Mouse (Mus musculus) thymus, adult 2 months (tissue): ENCODE measurements around the gene Nostrin. TPM values are rescaled to one million over a fixed set of nuclear protein-coding genes. Genes with fewer than 3 reads are reported as not detected.

Source experiments
- DNase-seq: peaks from one replicate; pipeline ENCODE4 v3.0.0; 2021
- H3K27ac ChIP-seq: fragments of 200-500 bp; 2 replicates; pipeline ENCODE4 v1.5.1; 2012; ENCODE audit warnings: low read length, control low read depth; ENCODE audit not compliant: control insufficient read depth, insufficient read depth
- H3K27me3 ChIP-seq: fragments of 200-500 bp; 2 replicates; pipeline ENCODE4 v1.6.1; 2012; ENCODE audit warnings: mild to moderate bottlenecking, low read length, moderate library complexity, mixed read lengths; ENCODE audit not compliant: control insufficient read depth, insufficient read depth
- H3K36me3 ChIP-seq: fragments of 200-500 bp; 2 replicates; pipeline ENCODE4 v1.6.1; 2012; ENCODE audit warnings: mild to moderate bottlenecking, low read length, moderate library complexity; ENCODE audit not compliant: control insufficient read depth, insufficient read depth
- H3K4me1 ChIP-seq: fragments of 200-500 bp; replicated peaks from 2 replicates; pipeline ENCODE4 v1.6.1; 2012; ENCODE audit warnings: low read length; ENCODE audit not compliant: control insufficient read depth, insufficient read depth
- H3K4me3 ChIP-seq: fragments of 200-500 bp; 2 replicates; pipeline ENCODE4 v1.5.1; 2012; ENCODE audit warnings: mild to moderate bottlenecking, low read length, control low read depth, moderate library complexity; ENCODE audit not compliant: control insufficient read depth, insufficient read depth
- CTCF ChIP-seq: fragments of 200-500 bp; IDR thresholded peaks from 2 replicates; pipeline ENCODE4 v1.5.1; 2012; ENCODE audit warnings: mild to moderate bottlenecking, control low read depth, low read length, moderate library complexity, borderline replicate concordance; ENCODE audit not compliant: control insufficient read depth, poor library complexity, insufficient read depth; ENCODE audit errors: extremely low read depth
- POLR2A ChIP-seq: fragments of 200-500 bp; IDR thresholded peaks from 2 replicates; pipeline ENCODE4 v1.6.1; 2012; ENCODE audit warnings: mild to moderate bottlenecking, low read length, control low read depth, moderate library complexity; ENCODE audit not compliant: control insufficient read depth, poor library complexity, insufficient read depth; ENCODE audit errors: extremely low read depth
- WGBS: fragments of 180-500 bp; shearing (Covaris S2); methylation state at CpG from one replicate; pipeline ENCODE4 v1.1.7; 2018; 5-methylcytosine and 5-hydroxymethylcytosine counted together
- polyA plus RNA-seq: library from polyadenylated mRNA; depleted of rRNA; stranded (reverse); fragments of >200 nt; gene quantifications from 2 replicates; pipeline ENCODE4 v1.2.3, GENCODE M21; 2012

The Nostrin gene
- polyA plus RNA-seq, 1 experiment: 1.00 TPM

GRCm38 (mm10) chr2:69206523-69206922, 70.9 kb downstream of the Nostrin start:
- peaks cover 3% of the 10 kb centered on the region for H3K36me3 ChIP-seq
- DNase-seq: peak; percentile 4
- TF ChIP-seq POLR2A (no peak), CTCF (no peak)
- no peaks in the 10 kb centered on the region for H3K27me3 ChIP-seq
- no peak overlapping the region for H3K4me3 ChIP-seq
- 34% methylated on average over 7 of the region's 7 CpGs for WGBS
- peaks cover 3% of the 10 kb centered on the region; the same call in 1 of the 2 replicates for H3K4me1 ChIP-seq
- H3K27ac ChIP-seq: no peak overlapping the region

DNA sequence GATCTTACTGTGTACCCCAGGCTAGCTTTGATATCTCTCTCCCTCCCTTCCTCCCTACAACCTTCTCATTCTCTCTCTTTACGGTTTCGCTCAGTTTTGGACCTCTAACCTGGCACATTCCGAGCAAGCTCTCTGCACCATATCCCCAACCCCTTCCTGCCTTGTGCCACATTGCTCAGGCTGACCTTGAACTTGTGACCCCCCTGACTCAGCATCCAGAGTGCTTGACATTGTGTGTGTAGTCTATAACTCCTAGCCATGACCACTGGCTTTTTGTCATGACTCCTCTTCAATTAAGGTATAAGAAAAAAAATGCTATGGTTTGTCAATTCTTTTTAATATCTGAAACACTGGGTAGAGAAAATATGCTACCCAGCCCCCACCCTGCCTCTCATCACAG, 74.1 kb downstream of the Nostrin start:
- H3K4me3 ChIP-seq: no peak overlapping the region
- no peaks in the 10 kb centered on the region for H3K27me3 ChIP-seq
- DNase-seq: no peak
- no peaks in the 10 kb centered on the region for H3K36me3 ChIP-seq
- WGBS: 93% methylated on average over 3 of the region's 3 CpGs
- peaks cover 3% of the 10 kb centered on the region; the same call in 1 of the 2 replicates for H3K4me1 ChIP-seq
- no peak for TF ChIP-seq CTCF
- no peak for TF ChIP-seq POLR2A
- H3K27ac ChIP-seq: no peak overlapping the region

DNA sequence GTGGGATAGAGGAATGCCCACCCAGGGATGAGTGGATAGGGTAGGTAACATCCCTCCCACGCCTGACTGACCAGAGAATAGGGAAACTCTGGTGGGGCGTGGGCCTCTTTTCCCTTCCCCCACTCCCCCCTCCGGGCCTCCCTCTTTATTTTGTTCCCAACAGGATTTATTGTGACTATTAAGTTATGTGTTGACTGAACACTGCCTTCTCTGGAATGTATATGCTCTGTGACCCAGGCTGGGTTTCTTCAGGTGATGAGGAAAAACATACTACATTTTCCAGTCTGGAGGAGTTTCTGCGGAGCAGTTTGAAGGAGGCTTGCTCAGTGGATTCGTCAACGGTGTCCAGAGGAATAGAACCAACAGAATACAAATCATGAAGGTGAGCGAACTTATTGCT, 75.2 kb downstream of the Nostrin start, which contains the start of gene G6pc2:
Gene G6pc2 (plus strand): TSS at position 301 of the 400 bp plus-strand sequence.
- Histone ChIP-seq H3K4me1 (no peaks in the 10 kb centered on the region), H3K27ac (no peak within 1 kb of the TSS), H3K4me3 (no peak within 1 kb of the TSS), H3K27me3 (no peaks in the 10 kb centered on the region), H3K36me3 (no peaks in the 10 kb centered on the region)
- TF ChIP-seq CTCF (no peak), POLR2A (no peak)
- WGBS: 92% methylated on average over 7 of the region's 7 CpGs
- DNase-seq: no peak

GRCm38 (mm10) chr2:69212652-69213051, 77.1 kb downstream of the Nostrin start:
- Histone ChIP-seq H3K36me3 (no peaks in the 10 kb centered on the region), H3K4me1 (no peaks in the 10 kb centered on the region), H3K4me3 (no peak overlapping the region), H3K27me3 (no peaks in the 10 kb centered on the region), H3K27ac (no peak overlapping the region)
- WGBS: 85% methylated on average over 10 of the region's 10 CpGs
- DNase-seq: no peak
- no peak for TF ChIP-seq POLR2A
- TF ChIP-seq CTCF: no peak

GRCm38 (mm10) chr2:69215242-69215641, 79.6 kb downstream of the Nostrin start:
- DNase-seq: no peak
- H3K4me1 ChIP-seq: no peaks in the 10 kb centered on the region
- no peak overlapping the region for H3K27ac ChIP-seq
- no peak overlapping the region for H3K4me3 ChIP-seq
- 90% methylated on average over 7 of the region's 7 CpGs for WGBS
- no peaks in the 10 kb centered on the region for H3K27me3 ChIP-seq
- TF ChIP-seq CTCF (no peak), POLR2A (no peak)
- H3K36me3 ChIP-seq: no peaks in the 10 kb centered on the region

DNA sequence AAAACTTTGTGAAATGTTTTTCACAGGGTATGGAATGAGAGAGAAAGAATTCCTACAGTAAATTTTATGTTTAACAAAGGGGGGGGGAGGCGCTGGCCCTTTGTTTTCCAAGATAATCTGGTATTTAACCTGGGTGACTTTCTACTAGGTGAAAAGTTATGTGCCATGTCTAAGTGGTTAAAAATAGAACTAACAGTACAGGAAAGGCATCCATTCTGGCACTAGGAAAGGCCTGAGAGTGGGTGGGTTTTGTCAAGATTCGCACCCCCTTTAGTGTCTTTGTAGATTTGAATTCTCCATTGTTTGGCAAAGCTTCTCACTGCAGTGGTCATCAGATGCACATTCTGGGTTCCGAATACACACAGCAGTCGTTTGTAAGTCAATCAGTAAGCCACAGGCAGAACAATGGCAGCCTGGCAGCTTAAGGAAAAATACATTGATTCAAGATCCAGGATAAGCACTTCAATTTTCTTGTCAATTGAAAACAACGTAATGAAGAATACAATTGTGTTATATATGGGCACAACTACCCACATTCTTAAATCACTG, 86.3 kb downstream of the Nostrin start:
- H3K27me3 ChIP-seq: no peaks in the 10 kb centered on the region
- WGBS: 92% methylated on average over 5 of the region's 5 CpGs
- no peaks in the 10 kb centered on the region for H3K4me1 ChIP-seq
- no peaks in the 10 kb centered on the region for H3K36me3 ChIP-seq
- TF ChIP-seq POLR2A (no peak), CTCF (no peak)
- no peak for DNase-seq
- H3K27ac ChIP-seq: no peak overlapping the region
- H3K4me3 ChIP-seq: no peak overlapping the region

- H3K36me3 ChIP-seq: no peaks in the 10 kb centered on the region
- no peak for DNase-seq
- no peak overlapping the region for H3K4me3 ChIP-seq
- WGBS: 94% methylated on average over 10 of the region's 10 CpGs
- H3K27me3 ChIP-seq: no peaks in the 10 kb centered on the region
- no peak overlapping the region for H3K27ac ChIP-seq
- TF ChIP-seq CTCF (no peak), POLR2A (no peak)
- H3K4me1 ChIP-seq: no peaks in the 10 kb centered on the region
Measured at GRCm38 (mm10) chr2:69222815-69223214, 87.2 kb downstream of the Nostrin start.
